Mouse (Mus musculus) olfactory bulb, adult 2 months (tissue): Measurements from ENCODE around the gene Adgrv1.

Experiments used
- CTCF ChIP-seq: fragments of 200-500 bp; IDR thresholded peaks from 2 replicates; pipeline ENCODE4 v1.5.1; 2012; ENCODE audit warnings: low read depth, mild to moderate bottlenecking, low read length, moderate library complexity; ENCODE audit not compliant: insufficient read depth
- POLR2A ChIP-seq: fragments of 200-500 bp; IDR thresholded peaks from 2 replicates; pipeline ENCODE4 v1.6.1; 2012; ENCODE audit warnings: mild to moderate bottlenecking, low read depth, low read length, moderate library complexity; ENCODE audit not compliant: insufficient read depth

GRCm38 (mm10) chr13:81167450-81167849 is 465.5 kb downstream of the Adgrv1 start:
- TF ChIP-seq CTCF (no peak), POLR2A (no peak)
